Comparison of ENCODE assay signal across 27 mouse cellular contexts in genomic region chr19:36504716-36505115, GRCm38 (mm10).
"Had no signal": no experiment of that assay in that cellular context is flagged by ENCODE, and none has a peak within 500 bp of the region (broad histone marks: within the 10 kb centered on the region; RNA-seq: fewer than 3 reads in every experiment).

No protein-coding gene starts in this region.

- ATAC-seq: hindbrain, embryonic 16.5 days; inflammation-experienced regulatory T-cells, adult 6 months; intestine, embryonic 15.5 days; intestine, postnatal 0 days had no signal

- H3K36me3 ChIP-seq: heart, embryonic 10.5 days; heart, embryonic 12.5 days; hindbrain, embryonic 10.5 days; hindbrain, embryonic 12.5 days; intestine, embryonic 15.5 days; limb, embryonic 12.5 days; liver, embryonic 13.5 days; liver, embryonic 15.5 days had no signal

- H3K4me1 ChIP-seq: hindbrain, embryonic 10.5 days; hindbrain, embryonic 12.5 days; intestine, embryonic 15.5 days; limb, embryonic 12.5 days; liver, embryonic 13.5 days; liver, embryonic 15.5 days had no signal

- H3K4me3 ChIP-seq: gastrocnemius, adult 2 months; heart, embryonic 10.5 days; heart, embryonic 12.5 days; hindbrain, embryonic 10.5 days; hindbrain, embryonic 12.5 days; intestine, embryonic 15.5 days; layer of hippocampus, adult 2 months; left cerebral cortex, adult 2 months; limb, embryonic 12.5 days; liver, embryonic 13.5 days; liver, embryonic 15.5 days had no signal

- H3K9ac ChIP-seq: heart, embryonic 12.5 days; hindbrain, embryonic 12.5 days; hindbrain, embryonic 14.5 days; intestine, embryonic 15.5 days; limb, embryonic 12.5 days; liver, embryonic 13.5 days; liver, embryonic 15.5 days had no signal

- DNase-seq: gastrocnemius, adult 2 months; gastrocnemius, postnatal 10 days; gastrocnemius, postnatal 25 days; heart, adult 18-20 months; heart, postnatal 10 days; heart, postnatal 4 days; kidney, adult 18-20 months; kidney, adult 8-10 months; kidney, postnatal 10 days; kidney, postnatal 25 days; kidney, postnatal 4 days; liver; liver, embryonic 13.5 days had no signal

- H3K4me2 ChIP-seq: heart, embryonic 12.5 days; hindbrain, embryonic 12.5 days; hindbrain, embryonic 14.5 days; intestine, embryonic 15.5 days; limb, embryonic 12.5 days; liver, embryonic 11.5 days; liver, embryonic 13.5 days; liver, embryonic 15.5 days had no signal

- H3K9me3 ChIP-seq: heart, embryonic 10.5 days; heart, embryonic 12.5 days; hindbrain, embryonic 10.5 days; hindbrain, embryonic 12.5 days; intestine, embryonic 15.5 days; limb, embryonic 12.5 days; liver, embryonic 13.5 days; liver, embryonic 15.5 days had no signal

- H3K27ac ChIP-seq: gastrocnemius, adult 2 months; heart, embryonic 10.5 days; hindbrain, embryonic 10.5 days; hindbrain, embryonic 12.5 days; hindbrain, embryonic 14.5 days; intestine, embryonic 15.5 days; layer of hippocampus, adult 2 months; left cerebral cortex, adult 2 months; limb, embryonic 12.5 days; liver, embryonic 13.5 days; liver, embryonic 15.5 days had no signal

- H3K27me3 ChIP-seq: heart, embryonic 12.5 days; hindbrain, embryonic 12.5 days; intestine, embryonic 15.5 days; limb, embryonic 12.5 days; liver, embryonic 13.5 days; liver, embryonic 15.5 days had no signal
